Mouse (Mus musculus) right cerebral cortex, postnatal 36 days (tissue): ENCODE data around the gene Eef2.

Experiments
- DNase-seq, 2 experiments: peaks; one replicate each; pipeline ENCODE4 v3.0.0; 2022; ENCODE audit warnings: low spot score in 2 of 2, mixed read lengths in 1 of 2

The Eef2 gene

DNA sequence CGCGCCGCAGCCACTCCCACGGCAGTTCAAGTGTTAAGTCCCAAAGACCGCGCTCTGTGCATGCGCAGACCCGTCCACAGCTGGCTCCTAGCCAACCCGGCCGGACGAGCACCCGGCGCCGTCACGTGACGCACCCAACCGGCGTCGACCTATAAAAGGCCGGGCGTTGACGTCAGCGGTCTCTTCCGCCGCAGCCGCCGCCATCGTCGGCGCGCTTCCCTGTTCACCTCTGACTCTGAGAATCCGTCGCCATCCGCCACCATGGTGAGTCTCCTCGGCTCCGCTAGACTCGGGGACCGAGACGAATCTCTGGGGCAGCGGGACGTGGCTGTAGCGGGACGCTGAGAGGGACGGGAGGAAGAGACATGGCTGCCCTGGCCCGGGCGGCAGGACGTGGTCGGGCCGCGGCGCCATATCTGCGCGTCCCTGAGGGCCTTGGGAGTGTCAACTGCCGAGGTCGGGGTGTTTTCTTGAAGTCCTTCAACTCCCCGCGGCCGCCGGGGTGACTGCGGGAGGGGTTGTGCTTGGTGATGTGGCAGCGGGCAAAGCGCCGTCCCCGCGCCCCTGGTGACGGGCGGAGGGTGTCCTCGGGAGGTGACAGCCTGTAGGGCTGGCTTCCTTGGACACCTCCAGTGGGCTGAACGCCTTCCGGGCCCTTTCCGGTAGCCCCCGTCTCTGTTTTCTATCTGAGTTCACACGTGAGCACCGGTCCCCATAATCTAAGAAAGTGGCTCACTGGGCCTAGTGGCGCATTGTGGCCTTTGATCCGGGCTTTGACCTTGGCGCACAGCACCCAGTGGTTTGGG is at the start of gene Eef2:
TSS of gene Eef2 (plus strand) at position 166 of the 806 bp plus-strand sequence.
- peak; percentile 96 to 98 for DNase-seq

DNA sequence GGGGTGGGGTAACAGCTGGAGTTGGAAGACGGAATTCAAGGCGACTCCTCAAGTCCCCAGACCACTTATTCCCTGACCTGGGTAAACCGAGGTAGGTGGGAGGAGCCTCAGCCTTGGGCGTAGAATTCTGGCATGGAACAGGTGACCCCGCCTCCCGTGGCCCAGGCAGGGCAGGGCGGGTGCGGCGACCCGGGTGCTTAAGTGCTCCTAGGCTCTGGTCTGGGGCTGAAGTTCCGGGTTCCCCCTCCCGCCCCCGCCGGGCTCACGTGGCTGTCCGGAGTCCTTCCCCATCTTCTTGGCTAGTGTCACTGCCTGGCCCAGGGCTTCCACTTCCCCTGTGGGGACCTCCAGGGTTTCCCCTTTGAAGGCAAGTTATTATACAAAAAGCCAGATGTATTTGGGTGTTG is 42.2 kb upstream of the Eef2 start:
- DNase-seq = no peak

GRCm38 (mm10) chr10:81134966-81135681 is 41.3 kb upstream of the Eef2 start, which contains the start of gene Zbtb7a:
TSS of gene Zbtb7a (plus strand) at chr10:81135220.
- no peak for DNase-seq

DNA sequence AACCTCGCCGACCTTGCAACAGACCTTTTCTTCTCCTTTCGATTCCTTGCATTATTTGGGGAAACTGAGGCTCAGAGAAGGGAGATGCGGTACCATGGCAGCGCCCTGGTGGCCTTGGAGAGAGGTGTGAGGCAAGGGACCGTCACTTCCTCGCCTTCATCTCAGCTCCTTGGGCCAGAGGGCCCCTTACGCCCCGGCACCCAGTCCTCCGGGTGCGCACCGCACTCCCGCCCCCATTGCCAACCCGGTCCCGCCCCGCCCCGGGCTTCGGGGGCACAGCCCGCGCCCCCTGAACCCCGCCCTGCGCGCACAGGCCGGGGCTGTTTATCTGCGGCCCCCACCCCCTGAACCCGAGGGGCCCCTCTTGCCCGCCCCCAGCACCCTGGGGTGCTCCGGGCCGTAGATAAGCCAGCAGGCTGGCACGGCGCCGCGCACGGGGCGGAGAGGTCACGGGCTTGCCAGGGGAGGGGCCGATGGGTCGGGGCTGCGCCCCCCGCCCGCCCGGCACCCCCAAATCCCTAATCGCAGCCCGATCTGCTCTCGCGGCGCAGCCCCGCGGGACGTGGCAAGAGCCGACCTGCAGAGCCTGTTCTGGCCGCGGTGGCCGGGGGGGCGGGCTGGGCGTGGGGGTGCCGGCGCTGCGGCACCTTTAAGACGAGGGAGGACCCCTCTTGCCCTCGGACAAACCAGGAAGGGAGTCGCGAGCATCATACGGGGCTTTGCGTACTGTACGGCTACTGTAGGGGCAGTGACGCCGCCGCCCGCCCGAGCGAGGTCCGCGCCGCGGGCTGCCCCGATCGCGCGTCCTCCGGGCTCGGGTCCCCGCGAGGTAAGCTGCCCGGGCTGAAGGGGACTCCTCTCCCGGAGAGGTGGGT is 40.4 kb upstream of the Eef2 start:
- DNase-seq = peak; percentile 55 to 60

DNA sequence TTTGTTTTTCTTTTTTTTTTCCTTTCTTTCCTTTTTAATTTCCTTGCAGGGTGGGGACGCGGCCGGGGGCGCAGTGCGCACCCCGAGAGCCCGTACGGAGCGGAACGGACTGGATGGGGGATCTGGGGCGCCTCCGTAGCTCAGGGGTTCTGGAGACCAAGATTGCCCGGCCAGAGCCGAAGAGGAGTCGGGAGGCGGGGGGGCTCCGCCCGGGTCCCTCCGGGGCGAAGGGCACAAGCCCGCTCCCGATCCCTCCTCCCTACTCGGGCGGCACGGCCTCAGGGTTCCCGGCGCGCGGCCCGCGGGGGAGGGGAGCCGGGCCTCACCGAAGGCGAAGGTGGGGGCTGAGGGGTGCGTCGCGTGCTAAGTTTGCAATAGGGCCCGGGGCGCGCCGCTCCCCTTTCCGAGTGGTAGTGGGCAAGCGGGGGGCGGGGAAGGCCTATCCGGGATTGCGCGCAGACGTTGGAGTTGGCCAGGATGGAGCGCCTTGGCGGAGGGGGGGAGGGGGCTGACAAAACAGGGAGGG is 39.7 kb upstream of the Eef2 start:
- DNase-seq = no peak

GRCm38 (mm10) chr10:81137252-81138130 is 38.9 kb upstream of the Eef2 start:
- DNase-seq = peak; percentile 98 to 99

GRCm38 (mm10) chr10:81138131-81138782 is 38.2 kb upstream of the Eef2 start:
- no peak for DNase-seq

DNA sequence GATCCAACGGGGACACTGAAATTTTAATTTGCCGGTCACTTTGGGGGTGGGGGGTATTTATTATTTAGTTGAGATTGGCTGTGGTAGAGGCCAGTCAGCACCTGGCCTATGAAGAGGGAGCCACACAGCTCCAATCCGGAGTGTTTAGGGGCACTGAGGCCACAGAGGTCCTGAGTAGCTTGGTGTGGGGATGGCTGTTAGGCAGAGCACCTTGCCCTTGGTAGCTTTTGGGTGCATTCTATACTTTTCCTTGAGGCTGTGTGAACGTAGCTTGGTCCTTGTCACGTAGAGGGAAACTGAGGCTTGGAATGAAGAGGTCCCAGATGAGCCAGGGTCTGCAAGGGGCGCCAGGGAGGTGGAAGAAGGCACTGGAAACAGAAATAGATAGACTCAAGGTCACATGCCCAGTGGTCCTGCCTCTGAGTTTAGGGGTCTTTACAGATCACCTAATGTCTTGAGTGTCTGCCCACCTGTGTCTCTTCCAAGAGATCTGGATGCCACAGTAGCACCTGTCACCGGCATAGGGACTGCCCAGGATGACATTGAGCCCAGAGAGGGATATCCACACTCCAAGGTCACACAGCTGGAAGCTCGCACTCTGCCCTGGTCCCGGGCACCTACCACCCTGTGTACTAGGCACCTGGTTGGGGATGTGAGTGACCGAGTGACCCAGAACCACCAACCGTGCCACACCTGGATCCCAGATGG is 37.5 kb upstream of the Eef2 start:
- no peak for DNase-seq

DNA sequence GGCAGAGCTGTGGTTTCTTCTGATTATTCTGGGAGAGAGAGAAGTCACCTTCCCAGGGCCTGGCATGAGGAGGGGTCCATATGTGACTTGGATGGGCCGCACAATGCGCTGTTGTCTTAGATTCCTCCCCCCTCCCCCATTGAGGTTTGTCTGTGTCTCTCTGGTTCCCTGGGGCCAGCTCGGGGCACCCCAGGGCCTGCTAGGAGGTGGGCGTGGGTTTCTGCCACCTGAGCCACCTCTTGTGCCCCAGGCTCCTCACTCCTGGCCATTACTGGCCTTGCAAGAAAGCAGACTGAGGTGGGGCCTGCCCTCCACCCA is 36.9 kb upstream of the Eef2 start:
- no peak for DNase-seq

GRCm38 (mm10) chr10:81140005-81140404 is 36.4 kb upstream of the Eef2 start:
- no peak for DNase-seq

GRCm38 (mm10) chr10:81140717-81141454 is 35.5 kb upstream of the Eef2 start:
- DNase-seq = no peak

DNA sequence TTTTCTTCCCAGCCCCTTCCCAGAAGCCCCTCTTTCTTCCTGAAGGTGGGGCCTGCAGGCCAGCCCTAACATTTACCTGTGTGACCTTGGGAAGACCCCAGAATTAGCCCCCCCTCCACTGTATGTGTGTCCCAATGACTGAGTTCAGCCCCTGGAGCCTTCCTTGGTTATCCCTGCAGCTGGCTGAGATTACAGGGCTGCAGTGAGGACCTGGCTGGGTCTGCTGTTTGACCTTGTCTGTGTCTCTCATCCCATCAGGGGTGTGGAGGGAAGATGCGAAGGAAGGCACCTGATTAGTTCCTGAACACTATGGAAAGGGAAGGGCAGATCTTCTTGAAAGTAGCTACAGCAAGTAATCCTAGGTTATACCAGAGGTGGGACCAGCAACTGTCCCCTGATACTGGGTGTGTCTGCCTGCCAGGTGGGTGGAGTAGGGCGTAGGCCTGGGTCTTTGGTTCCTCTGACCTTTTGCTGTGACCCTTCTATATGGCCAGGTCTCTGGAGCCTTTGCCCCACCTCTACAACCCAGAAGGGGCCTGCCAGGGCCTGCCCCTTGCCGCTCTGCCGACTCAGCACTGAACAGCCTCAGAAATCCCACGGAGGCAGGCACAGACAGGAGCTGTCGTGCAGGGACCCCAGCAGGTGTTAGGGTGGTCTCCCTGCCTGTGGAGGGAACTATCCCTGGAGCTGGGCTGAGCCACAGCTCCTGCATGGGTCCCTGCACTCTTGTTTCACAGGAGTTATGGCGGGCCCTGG is 34.8 kb upstream of the Eef2 start:
- DNase-seq = no peak

- DNase-seq = no peak
These were observed 33.9 kb upstream of the Eef2 start for GRCm38 (mm10) chr10:81142551-81142981.

DNA sequence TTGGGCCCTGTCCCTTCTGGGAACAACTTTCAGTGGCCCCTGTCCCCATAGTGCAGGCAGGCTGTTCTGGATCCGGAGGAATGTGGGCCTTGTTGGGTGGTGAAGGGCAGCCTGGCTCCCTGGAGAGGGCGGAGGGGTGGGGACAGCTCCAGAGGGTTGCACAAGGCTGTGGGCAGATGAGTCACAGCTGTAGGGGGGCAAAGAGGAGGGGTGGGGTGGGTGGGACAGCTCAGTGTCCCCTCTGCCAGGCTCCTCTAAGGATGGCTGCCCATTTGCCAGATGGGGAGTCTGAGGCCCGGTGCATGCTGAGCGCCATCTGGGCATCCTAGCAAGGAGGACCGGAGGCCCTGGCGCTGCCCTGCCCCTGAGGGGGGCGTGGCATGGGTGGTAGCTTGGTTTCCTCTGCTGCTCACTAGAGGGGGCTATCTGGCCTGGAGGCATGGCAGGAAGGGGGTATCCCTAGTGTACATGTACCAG is 33.2 kb upstream of the Eef2 start:
- DNase-seq = no peak

GRCm38 (mm10) chr10:81143845-81144437 is 32.5 kb upstream of the Eef2 start:
- no peak for DNase-seq

DNA sequence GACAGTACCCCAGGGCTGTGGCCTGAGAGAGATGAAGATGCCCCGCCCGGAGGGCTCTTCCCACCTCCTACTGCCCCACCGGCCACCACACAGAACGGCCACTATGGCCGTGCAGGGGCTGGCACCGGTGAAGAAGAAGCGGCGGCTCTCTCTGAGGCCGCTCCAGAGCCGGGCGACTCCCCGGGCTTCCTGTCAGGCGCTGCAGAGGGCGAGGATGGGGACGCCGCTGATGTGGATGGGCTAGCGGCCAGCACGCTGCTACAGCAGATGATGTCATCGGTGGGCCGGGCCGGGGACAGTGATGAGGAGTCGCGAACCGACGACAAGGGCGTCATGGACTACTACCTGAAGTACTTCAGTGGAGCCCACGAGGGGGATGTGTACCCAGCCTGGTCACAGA is 31.8 kb upstream of the Eef2 start:
- no peak for DNase-seq

DNA sequence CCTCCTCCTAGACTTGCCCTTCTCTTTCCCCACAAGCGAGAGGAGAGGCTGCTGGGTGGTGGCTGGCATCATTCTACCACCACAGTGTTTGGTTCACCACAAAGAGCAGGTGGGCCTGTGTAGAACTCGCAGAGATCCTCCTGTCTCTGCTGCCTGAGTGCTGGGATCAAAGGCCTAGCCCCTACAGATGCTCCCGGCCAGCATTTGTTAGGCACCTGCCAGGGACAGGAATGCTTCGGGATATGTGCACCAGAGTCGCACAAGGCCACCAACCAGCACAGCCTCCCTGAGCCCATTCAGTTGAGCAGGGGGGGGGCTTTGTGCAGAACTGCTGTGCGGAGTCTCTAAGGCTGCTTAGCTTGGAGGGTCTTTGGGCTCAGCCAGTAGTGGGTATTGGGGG is 31.1 kb upstream of the Eef2 start:
- DNase-seq = no peak

DNA sequence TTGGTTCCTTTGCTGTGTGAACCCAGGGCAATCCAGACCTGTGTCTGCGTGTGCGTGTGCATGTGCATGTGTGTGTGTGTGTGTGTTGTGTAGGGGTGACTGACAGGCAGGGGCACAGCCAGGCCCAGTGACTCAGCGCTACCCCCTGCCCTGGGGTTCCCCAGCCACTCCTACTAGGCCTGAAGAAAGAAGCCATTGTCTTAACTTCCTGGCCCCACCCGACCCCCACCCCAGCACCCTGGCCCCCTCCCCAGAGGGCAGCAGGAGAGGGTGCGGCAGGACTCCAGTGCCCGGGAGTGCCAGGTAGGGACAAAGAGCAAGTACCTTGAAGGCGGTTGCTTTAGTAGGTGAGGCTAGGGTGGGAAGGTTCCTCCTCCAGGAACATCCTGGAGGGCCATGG is 30.7 kb upstream of the Eef2 start:
- no peak for DNase-seq
